Mouse (Mus musculus) layer of hippocampus, adult 11-12 months (tissue): ENCODE measurements at regions not wholly inside any gene's neighbourhood (a gene's known extent, or its start where the extent isn't known, plus 50 kb on each side); places are given as distances from the start of the nearest gene placed in this dataset.
"Not testable (repeated sequence)": the region's sequence is repeated elsewhere in the genome, so short reads cannot be mapped to it uniquely, and the experiment has no call there.

Experiments
- DNase-seq: peaks from one replicate; pipeline ENCODE4 v3.0.0; 2022; ENCODE audit warnings: low spot score

DNA sequence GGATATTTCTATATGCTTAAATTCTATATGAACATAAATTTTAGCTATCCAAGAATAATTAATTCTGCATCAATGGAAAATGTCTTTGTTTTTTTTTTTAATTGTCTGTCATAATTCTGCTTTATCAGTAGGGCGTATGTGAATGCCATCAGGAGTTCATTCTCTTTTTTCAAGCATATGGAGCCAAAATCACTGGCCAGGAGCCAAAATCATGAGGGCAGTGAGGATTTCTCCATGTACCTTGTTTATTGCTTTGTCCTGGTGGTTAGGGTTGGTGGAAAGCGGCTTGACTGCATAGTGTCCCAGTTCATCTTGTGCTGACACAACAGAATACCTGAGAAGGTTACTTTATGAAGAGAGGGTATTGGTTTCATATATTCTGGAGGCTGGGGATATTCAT is 243.9 kb downstream of the AI429214 start:
- no peak for DNase-seq

DNA sequence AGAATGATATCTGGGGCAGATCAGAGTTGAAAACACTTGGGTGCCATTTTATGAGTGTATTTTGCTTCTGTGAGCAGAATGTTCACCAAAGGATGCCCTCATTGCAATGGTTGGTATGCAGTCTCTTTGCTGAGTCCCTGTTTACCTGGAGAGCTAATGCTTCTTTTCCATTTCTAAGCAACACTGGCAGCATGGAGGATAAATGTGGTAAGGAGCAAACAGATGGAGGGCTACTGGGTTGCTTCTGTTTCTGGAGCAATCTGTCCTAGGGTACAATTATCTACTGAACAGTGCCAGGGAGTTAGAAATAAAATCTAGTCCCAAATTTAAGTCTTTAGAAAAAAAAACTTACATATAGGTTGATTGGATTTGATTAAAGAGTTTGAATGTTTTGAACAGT is 245.9 kb downstream of the AI429214 start:
- peak; percentile 3 for DNase-seq

GRCm38 (mm10) chr8:37251234-37251633 is 257.8 kb downstream of the AI429214 start:
- not testable (repeated sequence) for DNase-seq

DNA sequence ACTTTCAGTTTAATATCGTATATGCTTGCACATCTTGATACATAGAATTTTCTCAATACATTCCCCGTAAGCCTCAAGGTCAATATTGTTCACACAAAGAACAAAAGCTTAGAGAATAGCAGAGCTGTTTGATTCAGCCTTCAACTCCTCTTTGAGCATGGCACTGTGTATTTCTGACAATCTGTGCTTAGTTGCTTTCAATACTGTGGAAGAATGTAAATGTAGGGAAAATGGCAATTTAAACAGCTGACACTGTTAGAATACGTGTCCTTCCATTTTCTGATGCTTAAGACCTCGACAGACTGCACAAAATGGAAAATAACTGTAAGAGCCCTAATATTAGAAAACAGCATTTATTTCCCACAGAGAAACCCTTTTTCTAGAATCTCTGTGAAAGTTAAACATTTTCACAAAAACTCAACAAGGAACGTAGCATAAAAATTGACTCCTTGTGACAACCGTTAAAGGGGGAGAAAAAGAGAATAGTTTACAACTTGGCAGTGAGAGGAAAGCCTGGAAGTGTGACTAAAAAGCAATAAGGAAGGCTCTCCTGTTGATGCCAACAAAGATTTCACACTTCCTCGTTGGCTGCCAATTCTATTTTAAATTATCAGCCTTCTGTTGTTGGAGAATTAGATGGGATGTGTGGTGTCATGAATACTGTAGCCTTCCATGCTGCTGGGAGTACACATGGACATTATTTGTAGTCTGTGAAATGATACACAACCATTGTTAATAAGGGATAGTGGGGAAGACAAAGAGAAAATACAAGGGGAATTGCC is 297.9 kb downstream of the AI429214 start:
- no peak for DNase-seq
